Mouse (Mus musculus): ENCODE data around the gene Aip. TPM values are rescaled to one million over a fixed set of nuclear protein-coding genes. Genes with fewer than 3 reads are reported as not detected.

Gene Aip
- 154 and 160 TPM in 2 replicates for polyA plus RNA-seq (2012; rRNA removed)

DNA sequence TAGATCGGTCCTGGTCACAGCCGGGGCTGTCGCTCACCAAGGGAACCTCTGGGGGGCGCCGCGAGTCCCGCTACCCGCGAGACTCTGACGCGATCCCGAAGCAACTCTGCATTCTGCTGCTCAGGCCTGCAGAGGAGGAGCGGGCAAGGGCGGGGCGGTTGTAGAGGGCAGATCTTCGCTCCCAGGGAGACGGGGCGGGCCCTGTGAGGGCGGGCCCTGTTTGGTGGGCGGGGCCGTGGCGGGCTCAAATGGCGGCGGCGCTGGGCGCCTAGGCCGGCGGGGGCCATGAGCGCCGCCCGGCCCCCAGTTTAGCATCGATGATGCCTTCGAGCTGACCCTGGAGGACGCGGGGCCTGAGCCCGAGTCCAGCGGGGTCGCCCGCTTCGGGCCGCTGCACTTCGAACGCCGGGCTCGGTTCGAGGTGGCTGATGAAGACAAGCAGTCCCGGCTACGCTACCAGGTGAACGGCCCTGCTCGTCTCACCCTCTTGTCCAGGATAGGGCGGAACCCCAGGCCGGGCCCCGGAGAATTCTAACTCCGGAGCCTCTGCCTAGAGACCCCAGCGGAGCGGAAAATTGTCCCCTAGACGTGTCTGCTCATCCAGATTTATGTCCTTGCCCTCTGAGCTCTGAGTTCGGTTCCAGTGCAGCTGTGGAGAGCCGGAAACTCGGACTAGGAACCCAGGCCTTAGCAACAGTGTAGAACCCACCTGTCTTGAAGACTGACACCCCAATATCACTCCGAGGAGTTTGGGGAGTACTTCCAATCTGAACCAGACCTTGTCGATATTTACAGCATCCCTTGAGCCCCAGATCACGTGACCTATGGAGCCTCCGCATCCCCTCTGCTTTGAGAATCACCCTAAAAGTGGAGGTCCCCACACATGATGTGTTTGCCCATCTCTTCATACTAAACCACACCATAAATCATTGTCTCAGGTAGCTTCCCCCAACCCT, at the start of gene Aip:
TSS of gene Aip (minus strand) at position 118 of the 956 bp plus-strand sequence.
- peak; percentile 94 for DNase-seq (ENCODE audit: low spot score)

DNA sequence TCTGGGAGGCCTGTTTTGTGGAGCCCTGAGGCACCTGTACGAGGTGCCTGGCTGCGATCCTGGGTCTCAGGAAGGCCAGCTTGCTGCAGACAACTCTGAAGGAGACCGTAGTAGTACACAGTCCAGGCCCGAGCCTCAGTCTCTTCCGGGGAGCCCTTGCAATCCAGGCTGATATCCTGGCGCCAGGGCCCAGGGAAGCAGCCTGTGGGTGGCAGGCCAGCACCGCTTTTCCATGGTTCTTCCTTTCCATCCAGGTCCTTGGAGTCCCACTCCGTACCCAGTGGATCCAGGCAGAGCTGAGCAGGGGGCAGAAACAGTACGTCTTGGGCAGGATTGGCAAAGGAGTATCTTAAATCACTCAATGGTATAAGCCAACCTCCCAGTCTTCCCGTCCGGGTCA, 47.3 kb upstream of the Aip start:
- DNase-seq (ENCODE audit: low spot score) = no peak

DNA sequence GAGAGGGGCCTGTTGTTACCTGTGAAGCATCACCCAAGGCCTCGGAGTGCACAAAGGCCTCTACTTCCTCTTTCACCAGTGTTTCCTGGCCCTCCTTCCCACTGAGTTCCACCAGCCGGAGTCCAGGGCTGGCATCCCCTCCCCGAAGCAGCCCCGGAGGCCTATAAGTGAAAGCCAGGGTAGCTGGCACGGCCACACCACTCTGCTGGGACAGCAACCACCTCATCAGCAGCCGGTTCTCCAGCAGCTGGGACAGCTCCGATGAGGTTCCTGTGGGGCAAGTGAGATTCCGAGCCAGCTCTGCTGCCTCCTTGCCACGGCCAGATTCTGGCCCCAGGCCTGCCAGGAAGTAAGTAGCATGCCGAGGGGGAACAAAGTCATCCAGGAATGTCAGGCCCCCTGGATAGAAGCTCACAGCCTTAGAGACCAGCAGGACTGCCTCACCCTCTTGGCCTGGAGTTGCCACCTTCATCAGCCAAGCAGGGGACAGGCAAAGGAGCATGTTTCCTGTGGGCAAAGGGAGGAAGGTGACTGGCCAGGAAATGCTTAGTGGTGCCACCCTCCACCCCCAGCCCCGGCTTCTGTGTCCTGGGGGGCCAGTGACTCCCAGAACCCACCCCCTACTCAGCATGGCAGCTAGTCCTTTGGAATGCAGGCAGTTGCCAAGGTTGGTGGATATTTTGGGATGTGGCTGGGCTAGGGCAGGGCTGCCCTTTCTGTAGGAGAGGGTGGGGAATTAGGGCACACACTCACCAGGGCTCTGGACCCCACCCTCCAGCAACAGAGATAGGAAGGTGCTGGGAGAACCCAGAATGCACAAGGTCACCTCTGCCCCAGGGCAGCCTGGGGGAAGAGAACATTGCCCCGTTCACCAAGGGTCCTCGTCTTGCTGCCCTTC, 46.0 kb upstream of the Aip start:
- DNase-seq (ENCODE audit: low spot score) = no peak

- no peak for DNase-seq (ENCODE audit: low spot score)
Measured at GRCm38 (mm10) chr19:4170723-4171392, 45.2 kb upstream of the Aip start.

DNA sequence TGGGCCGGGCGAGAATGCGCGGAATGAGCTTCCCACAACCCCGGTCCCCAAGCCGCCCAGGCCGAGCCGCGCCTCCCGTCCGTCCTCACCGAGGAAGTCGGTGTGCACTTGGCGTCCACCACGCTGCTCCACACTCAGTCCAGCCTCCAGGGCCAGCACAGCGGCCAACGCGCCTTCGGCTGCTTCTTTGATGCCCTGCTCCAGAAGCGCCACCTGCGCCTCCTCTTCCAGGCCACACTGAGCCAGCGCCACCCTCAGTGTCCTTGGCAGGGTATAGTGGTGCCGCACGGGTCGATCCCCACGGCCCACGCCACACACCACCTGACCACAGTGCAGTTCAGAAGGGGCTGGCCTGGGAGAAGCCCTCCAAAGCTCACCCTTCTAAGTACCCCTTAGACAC, 44.2 kb upstream of the Aip start:
- no peak for DNase-seq (ENCODE audit: low spot score)

GRCm38 (mm10) chr19:4169378-4169784, 43.7 kb upstream of the Aip start:
- DNase-seq (ENCODE audit: low spot score) = peak; percentile 96

- no peak for DNase-seq (ENCODE audit: low spot score)
Measured at GRCm38 (mm10) chr19:4166678-4167476, 41.2 kb upstream of the Aip start.

GRCm38 (mm10) chr19:4164721-4165120, 39.1 kb upstream of the Aip start:
- DNase-seq (ENCODE audit: low spot score) = no peak

DNA sequence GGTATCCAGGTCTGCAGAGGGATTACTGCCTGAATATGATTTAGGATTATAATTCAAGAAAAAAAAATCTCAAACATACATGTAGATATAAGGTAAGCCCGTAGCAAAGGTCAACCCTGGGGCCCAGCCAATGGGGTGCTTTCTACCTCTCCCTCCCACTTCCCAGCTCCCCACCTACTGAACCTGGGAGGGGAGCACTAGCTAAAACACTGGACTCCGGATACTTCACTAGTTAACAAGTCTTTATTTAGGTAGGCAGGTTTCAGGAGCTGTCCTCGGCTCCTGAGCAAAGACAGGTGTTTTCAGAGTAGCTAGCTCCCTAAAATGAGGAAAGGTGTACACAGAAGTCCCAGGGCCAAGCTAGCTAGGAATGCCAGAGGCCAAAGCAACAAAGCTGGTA, 38.4 kb upstream of the Aip start:
- no peak for DNase-seq (ENCODE audit: low spot score)

DNA sequence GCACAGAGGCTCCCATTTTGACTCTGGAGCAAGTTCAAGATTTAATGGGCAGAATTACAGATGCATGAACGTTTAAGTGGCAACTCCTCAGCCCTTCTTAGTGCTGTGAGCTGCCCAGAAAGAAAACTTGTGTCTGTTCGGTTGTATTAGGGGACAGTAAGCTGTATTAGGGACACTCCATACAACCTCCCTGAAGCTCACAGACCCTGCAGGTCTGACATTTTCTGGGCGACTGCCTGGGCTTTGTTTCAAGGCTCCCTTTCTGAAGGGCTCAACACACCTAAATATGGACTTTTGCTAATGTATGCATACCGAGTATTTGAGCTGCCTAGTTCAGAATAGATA, 37.9 kb upstream of the Aip start:
- no peak for DNase-seq (ENCODE audit: low spot score)

GRCm38 (mm10) chr19:4162646-4163542, 37.2 kb upstream of the Aip start, which contains the start of gene Rps6kb2:
Gene Rps6kb2, minus strand, starts transcription at chr19:4163354.
- DNase-seq (ENCODE audit: low spot score) = peak; percentile 94

GRCm38 (mm10) chr19:4159049-4159448, 33.4 kb upstream of the Aip start:
- DNase-seq (ENCODE audit: low spot score) = no peak

DNA sequence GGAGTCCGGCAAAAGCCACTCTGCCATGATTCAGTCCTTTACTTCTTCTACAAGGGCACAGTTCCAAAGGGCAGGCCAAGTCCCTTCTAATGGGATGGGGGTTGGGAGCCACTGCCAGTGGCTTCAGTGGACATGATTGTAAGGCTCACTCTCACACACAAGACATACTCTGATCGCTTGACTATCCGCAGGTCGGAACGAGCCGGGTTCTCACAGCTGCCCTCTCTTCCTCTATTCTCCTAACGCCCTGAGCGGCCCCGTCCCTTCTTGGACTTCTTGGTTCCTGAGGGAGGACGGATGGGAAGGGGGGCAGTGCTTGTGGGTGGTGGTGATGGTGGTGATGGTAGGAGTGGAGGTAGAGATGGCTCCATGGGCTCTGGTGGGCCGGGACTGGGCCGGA, 31.1 kb upstream of the Aip start:
- DNase-seq (ENCODE audit: low spot score) = no peak

GRCm38 (mm10) chr19:4156073-4156579, 30.5 kb upstream of the Aip start:
- DNase-seq (ENCODE audit: low spot score) = no peak

GRCm38 (mm10) chr19:4155223-4156072, 29.8 kb upstream of the Aip start:
- DNase-seq (ENCODE audit: low spot score) = no peak

DNA sequence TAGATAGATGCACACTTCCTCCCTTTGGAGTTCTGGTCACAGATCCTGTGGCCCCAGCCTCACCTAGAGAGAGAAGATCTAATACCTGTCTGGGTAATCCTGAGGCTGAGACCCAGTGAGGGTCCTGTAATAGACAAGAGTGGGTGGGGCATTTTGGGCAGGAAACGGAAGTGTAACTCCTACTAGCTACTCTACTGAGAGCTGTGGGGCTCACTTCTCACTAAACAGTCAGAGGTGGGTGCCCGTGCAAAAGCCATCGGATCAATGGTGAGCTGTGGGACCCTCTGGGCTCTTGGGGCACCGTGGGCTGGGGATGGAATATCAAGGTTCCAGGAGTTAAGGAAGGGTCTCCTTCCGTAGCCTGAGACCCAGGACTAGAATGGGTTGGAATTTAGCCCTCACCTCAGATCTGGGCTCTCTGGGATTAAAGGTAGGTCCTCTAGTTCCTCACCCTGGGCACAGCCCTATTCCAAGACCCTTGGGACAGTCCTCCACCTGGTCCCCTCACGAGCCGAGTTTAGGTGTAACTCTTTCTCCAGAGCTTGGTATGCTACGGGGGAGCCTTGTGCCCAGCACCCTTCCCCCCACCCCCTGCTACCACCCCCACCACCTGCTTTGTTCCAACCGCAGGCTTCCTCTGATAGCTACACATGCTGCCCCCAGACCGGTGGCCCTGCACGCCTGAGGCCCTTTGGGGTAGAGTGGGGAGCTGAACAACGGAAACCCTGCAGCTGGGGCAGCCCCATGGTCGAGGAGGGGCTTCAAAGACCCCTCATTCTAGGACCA, 29.0 kb upstream of the Aip start:
- no peak for DNase-seq (ENCODE audit: low spot score)

DNA sequence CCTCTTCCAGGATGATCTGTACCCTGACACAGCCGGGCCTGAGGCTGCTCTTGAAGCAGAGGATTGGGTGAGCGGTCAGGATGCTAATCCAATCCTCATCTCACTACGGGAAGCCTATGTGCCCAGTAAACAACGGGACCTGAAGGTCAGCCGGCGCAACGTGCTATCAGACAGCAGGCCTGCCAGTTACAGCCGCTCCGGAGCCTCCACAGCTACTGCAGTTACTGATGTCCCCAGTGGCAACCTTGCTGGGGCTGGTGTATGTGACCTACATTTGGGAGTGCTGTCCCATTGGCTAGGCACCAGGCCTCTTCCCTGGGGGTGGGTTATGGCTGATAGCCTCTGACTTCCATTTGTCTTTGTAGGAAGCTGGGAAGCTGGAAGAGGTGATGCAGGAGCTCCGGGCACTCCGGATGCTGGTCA, 27.6 kb upstream of the Aip start, which contains the start of gene Ptprcap:
TSS of gene Ptprcap (plus strand) at position 373 of the 423 bp plus-strand sequence.
- no peak for DNase-seq (ENCODE audit: low spot score)

All from urinary bladder, adult 2 months (tissue).